Mouse (Mus musculus) erythroblast, embryonic 14.5 days (primary cell): ENCODE measurements around the gene Flt1.

Experiments used
- GATA1 ChIP-seq: IDR thresholded peaks from 2 replicates; pipeline ENCODE4 v1.6.1; 2012; ENCODE audit warnings: low read length, inconsistent platforms, mixed read lengths
- TAL1 ChIP-seq: IDR thresholded peaks from 3 replicates; pipeline ENCODE4 v1.6.1; 2012; ENCODE audit warnings: low read length, inconsistent platforms, mixed read lengths

DNA sequence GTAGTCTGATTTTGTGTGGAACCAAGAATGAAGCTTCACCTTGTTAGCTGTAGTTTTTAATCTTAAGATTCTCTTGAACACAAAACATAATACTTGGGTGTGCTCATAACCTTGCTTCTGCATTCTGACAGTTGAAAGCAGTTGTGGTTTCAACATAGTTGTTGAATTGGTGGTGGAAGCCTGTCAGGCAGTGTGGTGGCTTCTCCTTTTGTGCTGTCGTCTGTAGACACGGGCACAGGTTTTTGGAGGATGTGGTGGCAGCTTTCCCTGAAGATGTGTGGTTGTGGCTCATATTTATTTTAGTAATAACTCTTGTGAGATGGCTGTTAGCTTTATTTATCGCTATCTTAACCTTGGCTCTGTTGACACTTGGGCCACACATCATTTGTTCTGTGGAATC, 198.0 kb downstream of the Flt1 start:
- TF ChIP-seq TAL1 (no peak), GATA1 (no peak)
